Mouse (Mus musculus) layer of hippocampus, adult 9-11 months (tissue): ENCODE results near the gene Dixdc1.
A peak's percentile ranks its signal among the peaks of the same experiment; 100 is the strongest.

Experiments used
- DNase-seq: peaks from one replicate; pipeline ENCODE4 v3.0.0; 2022

Gene Dixdc1

DNA sequence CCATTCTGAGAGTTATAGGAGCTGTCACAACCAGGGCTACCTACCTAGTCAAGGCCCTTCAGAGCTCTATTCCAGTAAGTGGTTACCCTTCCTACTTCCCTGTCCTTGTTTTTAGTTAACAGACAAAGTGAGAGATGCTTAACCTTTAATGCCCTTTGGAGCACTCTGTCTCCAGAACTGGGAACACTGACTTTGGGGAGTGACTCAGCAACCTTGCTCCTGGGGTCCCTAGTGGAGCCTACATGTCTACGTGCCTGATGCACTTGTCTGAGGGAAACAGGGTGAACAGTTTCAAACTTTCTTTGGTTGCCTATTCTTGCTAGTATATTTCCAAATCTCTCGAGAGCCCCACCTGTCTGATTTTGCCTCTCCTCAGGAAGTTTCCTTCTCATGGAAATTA is 3.4 kb upstream of the Dixdc1 start:
- DNase-seq = no peak

DNA sequence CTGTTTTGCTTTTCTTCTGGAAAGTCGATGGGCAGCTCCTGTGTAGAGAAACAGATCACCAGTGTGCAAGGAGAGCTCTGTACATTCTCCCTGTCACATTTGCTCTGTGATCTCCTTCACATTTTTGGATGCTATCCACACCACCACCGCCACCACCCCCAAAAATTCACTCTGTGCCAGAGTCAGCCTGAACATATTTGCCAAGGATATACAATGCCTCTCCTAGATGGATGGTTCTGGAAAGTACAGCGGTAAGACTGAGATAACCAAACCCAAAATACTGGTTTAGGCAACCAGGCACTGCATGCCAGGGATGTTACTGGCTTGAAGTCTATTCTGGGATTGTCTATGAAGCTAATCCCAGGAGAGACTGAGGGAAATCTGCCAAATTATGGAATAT is 2.9 kb upstream of the Dixdc1 start:
- DNase-seq = no peak

DNA sequence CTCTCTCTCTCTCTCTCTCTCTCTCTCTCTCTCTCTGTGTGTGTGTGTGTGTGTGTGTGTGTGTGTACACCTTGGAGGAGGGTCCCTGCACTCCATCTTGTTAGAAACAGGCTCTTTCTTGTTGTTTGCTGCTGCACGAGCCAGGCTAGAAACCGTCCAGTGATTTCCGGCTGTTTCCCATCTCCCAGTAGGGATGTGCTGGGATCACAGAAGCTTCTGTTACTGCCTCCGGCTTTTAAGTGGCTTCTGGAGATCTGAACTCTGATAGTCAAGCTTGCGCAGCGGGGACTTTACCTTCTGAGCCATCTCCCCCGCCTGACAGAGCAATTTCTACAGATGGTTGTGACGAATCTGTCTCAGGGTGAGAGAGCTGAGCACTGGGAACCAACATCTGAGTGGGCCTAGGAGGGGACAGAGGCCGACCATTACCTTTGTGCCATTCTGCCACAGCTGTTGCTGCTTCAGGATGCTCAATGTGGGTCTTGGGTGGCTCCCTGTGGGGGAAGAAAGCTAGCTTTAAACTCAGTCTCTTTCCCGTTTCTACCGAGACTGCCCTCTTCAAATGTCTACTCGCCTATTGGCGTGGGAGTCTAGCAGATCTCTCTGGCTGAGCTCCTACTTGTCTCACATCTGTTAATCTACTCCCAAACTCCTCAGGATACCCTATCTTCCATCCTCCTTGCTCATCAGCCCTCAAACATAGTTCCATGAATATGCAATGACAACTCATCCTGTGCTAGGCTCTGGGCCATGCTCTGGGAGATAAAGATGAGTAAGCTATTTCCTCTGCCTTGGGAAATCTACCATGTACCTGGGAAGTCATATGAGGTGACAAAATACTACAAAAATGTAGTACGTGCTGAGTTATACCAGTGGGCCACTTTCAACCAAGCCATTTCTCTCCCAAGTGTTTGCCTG is 1.8 kb upstream of the Dixdc1 start:
- DNase-seq = no peak

DNA sequence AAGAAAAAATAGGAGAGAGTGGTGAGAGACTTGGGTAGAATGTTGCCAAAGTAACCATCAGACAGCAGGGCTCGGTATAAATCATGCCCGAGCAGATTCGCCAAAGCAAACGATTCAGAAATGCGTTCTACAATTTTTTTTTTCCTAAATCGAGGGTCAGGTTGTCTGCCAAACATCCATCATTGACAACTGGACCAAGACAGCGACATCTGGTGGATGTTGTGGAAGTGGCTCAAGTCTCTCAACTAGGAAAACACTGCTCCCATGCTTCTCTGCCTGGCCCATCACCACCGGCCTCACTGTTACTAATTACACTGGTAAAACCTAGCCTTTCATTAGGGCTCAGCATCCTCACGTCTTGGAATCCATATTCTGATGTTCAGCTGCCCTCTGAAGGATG is 4.3 kb downstream of the Dixdc1 start:
- DNase-seq = peak; percentile 67

DNA sequence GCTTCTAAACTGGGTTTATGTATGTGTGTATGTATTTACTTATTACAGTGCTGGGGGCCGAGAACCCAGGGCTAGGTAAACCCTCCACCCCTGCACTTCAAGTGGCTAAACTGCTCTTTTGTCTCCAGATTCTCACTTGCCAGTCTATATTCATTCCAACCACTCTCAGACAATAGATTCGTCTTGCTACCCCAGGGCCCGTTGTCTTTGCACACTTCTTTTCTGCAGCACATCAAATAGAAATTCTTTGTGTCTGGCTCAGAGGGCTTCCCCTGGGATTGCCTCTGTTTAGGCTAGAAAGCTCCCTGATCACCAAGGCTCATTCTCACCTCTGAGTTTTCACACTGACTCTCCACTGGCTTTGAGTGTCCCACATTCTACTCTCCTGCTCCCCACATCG is 6.8 kb downstream of the Dixdc1 start:
- no peak for DNase-seq

DNA sequence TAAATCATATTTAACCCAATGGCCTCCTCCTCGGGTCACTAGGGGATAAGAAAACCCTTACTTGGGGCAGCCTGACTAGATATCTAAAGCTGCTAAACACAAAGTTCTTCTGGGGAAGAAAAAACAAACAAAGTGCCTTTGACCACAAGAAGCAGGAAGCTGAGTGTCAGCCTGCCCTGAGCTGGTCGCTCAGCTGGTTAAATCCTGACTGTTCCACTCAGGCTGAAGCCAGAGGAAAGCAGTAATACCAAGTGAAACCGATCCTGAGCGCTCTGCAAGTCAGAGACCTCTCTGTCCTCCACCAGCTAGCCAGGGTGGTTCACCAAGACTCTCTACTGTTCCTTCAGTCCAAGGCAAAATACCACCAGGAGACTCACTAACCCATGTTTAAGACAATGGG is 9.7 kb downstream of the Dixdc1 start:
- no peak for DNase-seq

DNA sequence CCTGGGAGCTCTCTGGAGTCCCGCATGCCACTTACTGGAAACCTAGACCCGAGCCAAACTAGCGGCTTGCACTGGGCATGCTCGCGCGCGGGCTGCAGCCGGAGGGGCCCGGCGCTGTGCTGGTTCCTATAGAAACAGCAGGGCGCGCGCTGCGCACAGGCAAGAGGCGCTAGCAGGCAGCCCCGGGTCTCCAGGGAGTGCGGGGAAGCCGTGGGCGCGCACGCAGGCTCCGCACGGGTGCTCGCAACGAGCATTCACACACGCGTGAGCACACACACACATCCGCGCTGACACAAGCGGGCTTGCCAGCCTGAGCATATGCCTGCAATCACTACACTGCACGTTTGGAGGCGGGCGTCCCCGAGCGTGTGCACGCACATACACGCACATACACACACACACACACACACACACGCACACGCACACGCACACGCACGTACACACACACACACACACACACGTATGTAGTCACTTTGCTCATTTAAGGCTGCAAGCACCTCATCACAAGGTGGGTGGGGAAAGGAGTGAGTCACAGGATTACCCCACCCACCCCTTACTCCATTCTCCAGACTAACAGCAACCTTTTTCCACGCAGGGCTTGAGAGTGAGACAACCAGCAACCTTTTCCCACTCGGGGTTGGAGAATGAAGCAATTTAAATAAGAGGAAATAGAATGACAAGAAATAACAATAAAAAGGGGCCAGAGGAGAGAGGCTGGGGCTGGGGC is 11.2 kb downstream of the Dixdc1 start:
- DNase-seq = peak; percentile 93

DNA sequence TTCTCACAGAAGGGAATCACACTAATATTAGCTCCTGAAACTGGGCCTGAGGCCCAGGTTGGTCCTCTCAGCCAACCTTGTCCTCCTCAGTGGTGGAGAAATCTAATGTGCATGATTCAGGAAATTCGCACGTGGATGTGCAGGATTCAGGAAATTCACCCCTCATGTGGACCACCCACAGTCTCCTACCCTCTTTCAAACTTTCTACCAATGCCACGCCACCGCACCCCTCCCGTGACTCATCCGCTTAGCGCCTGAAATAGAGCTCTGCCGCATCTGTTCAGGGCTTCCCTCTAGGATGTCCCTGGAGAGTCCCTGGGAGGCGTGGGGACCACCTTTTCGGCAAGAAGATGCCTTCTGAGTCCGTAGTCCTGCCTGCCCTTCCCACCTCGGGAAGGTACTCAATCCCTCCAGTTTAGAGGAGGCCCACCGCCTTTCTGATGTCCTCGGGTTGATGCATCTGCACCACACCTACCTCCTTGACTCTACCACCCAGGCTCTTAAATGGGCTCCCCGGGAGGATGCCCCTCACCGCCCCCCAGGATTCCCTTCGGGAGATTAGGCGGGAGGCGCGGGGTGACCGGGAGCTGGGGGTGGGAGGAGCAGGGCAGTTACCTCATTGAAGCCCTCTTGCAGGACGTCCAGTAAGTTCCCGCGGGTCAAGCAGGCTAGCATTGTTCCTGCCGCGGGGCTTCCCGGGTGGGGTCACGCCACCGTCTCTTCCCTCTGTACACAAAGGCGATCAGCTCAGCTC is 12.0 kb downstream of the Dixdc1 start:
- DNase-seq = peak; percentile 41

DNA sequence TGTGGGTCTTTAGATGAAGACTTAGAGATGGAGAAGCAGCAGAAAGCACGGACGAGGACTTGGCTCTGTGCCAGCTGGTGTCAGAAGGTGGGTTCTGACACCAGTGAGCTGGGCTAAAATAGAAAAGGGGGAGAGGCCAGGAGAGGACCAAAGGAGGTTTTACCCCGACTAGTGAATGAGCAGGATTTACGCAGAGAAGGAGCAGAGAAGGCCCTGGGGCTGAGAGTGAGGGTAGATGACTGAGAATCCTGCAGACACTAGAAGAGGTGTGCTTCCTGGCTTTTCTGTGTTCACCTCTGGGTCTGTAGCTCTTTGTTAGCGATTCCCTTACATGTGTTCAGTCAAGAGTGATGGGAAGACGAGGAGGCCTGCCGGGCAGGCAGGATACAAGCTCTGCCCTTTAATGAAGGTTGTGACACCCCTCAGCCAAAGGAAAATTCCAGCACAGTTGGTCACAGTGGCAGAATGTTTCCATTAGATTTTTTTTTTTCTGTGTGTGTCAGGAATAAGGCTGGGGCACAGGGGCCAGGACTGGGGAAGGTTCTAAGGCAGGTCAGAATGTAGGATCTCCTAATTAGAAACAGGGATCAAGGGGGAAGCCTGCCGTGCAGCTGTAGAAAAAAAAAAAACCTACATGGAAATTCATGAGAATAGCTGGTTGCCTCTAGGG is 13.3 kb downstream of the Dixdc1 start:
- DNase-seq = no peak

DNA sequence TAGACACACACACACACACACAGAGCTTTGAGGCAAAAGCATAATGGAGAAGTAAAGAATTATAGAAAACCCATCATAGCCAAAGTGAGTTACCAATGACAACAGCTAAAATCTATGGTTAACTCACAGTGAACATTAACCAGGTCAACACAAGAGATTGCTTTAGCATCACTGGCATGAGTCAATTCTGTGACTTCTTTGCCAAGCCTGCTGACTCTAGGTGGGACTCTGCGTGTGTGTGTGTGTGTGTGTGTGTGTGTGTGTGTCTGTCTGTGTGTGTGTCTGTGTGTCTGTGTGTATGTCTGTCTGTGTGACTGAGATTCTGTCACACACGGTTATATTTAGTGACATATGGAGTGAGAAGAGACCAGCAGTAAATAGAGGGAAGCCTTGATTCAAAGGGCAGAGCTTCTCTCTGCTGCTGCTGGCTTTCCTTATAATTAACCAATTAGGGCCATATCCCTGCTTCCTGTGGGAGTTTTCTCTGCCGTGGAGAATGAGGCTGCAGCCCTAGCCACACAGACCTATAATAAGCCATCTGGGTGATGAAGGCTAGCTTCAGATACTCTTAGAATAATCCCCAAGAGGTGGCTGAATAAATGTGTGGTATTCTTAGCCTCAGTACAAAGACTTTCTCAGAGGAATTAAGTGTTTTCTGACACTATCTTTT is 14.5 kb downstream of the Dixdc1 start:
- no peak for DNase-seq

DNA sequence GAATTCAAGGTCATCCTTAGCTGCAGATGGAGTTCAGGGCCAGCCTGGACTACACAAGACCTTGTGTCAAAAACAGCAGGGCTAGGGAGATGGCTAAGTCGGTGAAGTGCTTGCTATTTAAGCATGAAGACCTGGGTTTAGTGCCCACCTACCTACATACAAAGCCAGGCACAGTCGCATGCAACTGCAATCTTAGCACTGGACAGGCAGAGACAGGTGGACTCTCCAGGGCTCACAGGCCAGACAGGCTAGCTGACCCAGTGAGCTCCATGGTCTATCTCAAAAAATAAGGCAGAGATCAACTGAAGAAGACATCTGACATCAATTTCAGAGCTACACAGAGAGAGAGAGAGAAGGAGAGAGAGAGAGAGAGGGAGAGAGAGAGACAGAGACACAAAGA is 15.2 kb downstream of the Dixdc1 start:
- no peak for DNase-seq

DNA sequence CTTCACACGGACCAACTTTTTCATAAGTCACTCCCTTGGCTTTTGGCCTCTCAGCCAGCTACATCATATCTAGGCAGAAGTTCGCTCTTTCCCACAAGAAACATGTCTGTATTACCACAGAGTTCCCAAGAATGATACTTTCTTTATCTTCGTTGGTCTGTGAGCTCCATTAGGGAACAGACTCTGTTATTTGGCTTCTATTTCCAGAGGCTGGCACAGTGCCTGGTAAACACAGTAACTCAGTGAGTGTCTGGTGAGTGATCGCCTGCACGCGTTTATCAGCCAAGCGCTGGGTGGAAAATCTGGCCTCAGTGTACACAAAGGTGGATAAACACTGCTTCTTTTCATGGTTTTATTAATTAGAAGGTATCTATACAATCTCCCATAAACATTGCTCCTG is 15.9 kb downstream of the Dixdc1 start:
- peak; percentile 79 for DNase-seq

DNA sequence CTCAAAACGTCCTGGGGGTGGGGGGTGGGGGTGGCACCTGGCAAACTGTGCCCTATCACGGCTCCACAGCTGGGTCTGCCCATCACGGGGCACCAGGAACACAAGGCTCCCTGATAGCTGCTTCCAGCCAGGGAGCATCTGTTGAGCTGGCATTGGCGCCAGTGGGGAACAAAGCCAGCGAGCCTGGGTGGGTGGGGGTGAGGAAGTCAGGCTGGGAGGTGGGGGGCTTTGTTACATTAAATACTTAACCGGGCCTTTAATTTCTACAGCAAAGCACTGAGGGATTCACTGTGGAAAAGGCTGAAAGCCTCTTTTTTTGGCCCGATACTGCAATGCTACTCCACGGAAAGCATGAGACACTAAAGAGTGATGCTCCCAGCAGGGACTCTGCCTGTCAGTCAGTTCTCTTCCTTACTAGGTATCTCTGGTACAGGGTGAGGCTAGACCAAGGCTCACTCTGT is 16.8 kb downstream of the Dixdc1 start:
- DNase-seq = no peak

DNA sequence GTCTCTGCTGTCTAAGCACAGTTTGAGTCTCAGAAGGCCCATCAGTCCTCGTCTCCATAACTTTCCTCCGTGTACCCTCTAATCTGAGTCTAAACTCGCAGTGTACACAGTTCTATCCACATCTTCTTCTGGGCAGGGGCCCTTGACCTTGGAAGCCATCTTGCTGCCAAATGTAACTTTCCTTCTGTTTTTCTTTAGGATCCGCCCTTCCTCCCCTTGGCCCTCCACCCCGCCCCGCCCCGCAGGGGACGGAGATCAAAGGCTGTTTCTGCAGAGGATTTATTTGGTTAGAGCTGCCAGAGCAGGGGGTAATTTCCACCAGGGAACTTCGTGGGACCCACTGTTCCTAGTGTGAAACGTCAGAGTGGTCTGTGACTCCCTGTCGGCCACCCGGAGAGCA is 18.3 kb downstream of the Dixdc1 start:
- no peak for DNase-seq

DNA sequence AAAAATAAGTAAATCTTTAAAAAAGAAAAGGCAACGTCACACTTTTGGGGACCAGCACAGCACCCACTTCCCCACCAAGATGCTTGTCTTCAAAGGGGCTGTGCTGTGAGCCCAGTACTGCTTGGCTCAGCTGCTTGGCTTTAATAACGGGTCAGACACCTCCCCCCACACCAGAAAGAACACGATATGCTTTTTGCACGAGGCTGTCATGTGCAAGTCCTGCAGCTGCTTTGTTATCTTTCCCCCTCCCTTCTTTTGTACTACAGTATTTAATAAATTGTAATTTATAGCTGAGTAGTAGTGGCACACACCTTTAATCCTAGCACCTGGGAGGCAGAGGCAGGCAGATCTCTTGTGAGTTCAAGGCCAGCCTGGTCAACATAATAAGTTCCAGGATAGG is 20.4 kb downstream of the Dixdc1 start:
- no peak for DNase-seq

DNA sequence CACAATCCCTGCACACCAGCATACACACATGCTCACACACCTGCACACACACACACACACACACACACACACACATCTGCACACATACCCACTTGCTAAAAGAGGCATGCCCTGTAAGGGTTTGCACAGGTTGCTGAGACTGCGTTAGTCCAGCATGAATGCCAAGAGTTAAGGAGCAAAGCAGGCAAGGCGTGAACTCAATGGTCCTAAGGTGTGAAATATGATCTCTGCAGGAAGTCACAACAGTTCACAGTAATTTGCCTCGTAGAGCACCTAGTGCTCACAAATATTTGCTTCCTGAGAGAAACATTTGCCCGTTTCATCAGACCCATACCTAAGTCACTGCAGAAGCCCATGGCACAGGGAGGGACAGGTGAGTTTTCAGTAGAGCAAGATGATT is 25.1 kb downstream of the Dixdc1 start:
- DNase-seq = no peak

DNA sequence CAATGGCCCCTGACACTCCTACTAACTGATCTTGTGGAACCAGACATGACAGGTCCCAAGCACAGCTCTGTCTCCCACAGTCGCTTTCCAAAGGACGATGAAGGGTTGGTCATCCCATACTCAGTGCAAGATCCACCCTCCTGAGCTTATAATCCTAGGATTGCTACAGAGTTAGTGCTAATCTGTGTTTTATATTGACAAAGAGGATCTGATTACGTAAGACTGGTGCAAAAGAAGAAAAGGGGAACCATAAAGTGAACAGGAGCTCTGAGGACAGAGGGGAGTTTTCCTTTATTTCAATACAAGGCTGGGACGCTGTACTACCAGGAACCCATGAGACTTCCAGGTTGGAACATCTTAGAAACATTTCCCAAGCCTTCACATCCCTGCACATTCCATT is 28.0 kb downstream of the Dixdc1 start:
- DNase-seq = no peak

DNA sequence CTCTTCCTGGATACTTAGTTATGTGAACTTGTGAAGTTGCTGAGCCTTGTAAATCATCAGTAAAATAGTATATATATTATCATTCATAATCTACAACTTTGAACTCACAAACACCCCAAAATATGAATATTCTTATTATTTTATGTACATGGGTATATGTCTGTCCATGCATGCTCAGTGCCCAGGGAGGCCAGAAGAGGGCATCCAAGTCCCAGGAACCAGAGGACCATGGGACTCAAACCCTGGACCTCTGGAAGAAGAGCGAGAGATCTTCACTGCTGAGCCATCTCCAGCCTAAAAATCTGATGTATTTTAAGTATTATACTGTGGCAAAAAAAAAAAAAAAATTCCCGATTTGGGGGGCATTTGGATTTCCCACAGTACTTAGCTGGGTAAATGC is 30.2 kb downstream of the Dixdc1 start:
- no peak for DNase-seq

DNA sequence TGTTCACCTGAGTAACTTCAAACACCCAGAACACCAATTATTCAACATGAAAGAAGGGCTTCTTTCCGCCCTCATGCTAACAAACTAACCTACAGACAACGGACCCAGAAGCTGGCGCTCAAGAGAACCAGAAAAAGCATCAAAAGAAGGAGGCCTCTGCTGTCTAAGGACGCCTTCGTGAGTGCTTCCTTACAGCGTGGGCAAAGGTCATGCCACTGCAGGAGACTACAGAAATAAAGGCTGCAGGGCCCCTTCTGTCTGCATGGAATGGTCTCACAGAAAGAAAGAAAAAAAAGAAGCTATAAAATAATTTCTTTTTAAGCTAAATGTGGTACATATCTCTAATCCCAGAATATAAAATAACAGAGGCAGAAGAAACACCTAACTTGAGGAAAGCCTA is 34.4 kb downstream of the Dixdc1 start:
- no peak for DNase-seq

DNA sequence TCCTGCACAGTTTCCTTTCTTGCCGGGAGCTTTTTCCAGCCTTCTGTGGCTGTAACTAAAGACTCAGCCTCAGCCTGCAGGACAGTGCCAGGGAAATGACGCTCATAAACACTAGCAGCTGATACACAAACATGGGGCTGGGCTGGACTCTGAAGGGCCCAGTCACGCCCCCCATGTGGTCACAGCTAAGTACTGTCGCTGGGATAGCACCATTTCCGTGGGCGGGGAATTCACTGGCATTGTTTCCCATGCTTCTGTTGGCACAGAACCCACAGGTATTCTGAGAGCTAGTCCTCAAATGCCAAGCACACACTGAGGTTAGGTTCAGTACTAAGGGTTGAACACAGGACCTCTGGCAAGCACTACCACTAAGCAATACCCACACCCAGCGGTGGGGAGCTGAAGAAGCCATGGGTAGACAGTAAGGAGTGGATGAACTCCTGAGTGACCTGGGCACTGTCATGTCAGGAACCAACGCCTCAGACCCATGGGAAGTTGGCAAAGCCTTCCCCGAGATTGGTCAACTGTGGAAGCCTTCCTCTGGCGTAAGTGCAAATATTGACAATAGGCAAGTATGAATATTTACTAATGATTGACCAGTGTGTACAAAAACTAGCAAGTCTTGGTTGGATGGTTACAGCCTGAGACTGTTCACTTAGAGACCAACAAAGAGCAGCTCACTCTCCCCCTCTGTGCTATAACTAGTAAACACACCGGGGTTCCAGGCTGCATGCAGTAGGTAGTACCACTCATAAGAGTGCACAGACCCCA is 38.2 kb downstream of the Dixdc1 start:
- peak; percentile 67 for DNase-seq
